Mouse (Mus musculus) skeletal muscle tissue, adult 2 months (tissue): ENCODE results near the gene Zfp184.
A peak's percentile ranks its signal among the peaks of the same experiment; 100 is the strongest.

Experiments
- DNase-seq: peaks from one replicate; pipeline ENCODE4 v3.0.0-alpha.2; 2012; ENCODE audit warnings: low read depth, low spot score

Zfp184 gene

GRCm38 (mm10) chr13:21920681-21921233 is 24.1 kb upstream of the Zfp184 start:
- no peak for DNase-seq

GRCm38 (mm10) chr13:21923417-21923816 is 21.5 kb upstream of the Zfp184 start:
- DNase-seq = no peak

GRCm38 (mm10) chr13:21924734-21925335 is 20.1 kb upstream of the Zfp184 start:
- no peak for DNase-seq

- DNase-seq = no peak
Measured at GRCm38 (mm10) chr13:21930981-21931380, 13.9 kb upstream of the Zfp184 start.

DNA sequence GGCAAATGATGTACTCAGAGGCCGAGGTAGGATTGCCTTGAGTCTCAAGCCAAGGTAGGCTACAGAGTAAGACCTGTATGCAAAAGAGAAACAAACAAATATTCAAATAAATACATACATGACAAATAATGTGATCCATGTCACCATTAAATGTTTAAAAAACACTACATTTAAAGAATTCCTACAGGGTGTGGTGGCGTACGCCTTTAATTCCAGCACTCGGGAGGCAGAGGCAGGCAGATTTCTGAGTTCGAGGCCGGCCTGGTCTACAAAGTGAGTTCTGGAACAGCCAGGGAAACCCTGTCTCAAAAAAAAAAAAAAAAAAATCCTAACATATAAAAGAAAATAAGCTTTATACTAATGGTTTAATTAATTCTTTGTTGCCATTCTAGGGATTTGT is 13.2 kb upstream of the Zfp184 start:
- DNase-seq = no peak

DNA sequence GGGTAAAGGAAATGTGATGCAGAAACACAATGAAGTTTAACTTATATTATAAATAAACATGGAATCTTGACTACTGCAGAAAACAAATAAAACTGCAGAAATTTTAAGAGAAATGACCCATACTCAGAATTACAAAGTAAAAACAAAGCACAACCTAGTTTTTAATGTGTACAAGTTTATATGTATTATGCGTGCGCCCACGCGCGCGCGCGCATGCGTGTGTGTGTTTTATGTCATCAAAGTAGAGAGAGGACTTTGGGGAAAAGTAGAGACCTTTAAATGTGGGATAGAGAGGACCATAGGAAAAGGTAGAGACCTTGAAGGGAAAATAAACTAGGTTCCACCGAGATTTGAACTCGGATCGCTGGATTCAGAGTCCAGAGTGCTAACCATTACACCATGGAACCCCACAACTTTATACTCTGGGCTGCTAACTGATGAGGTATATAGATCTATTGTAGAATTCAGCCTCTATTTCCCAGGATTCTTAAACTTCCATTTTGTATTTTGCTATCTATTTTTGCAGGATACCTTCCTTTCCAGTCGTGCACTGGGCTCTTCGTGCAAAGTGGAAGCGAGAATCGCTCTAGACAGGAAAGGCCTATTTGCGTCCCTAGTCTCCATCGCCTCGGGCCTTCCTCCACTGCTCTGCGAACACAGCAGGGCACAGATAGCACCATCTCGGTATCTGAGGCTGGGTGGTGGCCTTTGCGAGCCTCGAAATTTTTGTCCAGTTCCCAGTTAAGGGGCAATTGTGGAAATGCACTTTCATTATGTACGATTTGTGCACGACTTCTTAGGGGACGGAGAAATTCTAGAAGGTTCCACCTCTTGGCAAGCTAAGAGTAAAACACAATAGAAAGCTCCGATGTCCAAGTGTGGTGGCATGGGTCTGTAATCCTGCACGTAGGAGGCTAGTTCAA is 11.0 kb upstream of the Zfp184 start:
- no peak for DNase-seq

DNA sequence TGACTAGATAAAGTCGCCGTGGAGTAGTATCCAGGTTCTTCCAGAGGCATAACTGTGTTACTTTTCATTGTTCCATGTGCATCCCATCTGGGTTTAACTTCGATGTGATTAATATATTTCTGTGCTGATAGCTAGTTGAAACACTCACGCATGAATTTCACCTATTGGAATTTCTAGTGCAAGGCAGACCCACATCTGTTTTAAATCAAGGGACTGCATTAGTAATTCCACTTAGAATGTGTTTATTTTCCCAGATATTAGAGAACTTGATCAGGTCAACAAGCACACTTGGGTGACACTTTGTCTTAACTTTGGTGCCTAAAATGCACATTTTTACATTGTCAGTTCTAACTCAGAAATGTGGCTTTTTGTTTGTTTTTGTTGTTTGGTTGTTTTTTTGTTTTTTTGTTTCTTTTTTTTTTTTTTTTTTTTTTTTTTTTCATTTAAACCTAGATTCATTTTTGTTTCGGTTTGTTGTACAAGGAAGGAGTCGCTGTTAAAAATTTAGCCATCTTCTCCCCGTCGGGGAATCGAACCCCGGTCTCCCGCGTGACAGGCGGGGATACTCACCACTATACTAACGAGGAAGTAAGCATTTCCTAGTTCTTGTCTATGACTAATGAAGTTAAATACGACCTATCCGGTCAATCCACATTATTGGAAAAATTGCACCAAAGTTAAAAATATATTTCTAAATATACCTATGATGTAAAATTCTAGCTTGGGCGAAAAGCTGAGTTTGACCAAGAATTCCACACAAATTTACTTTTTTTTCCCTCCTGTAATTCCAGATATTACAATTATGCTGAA is 9.7 kb upstream of the Zfp184 start:
- peak; percentile 22 for DNase-seq

DNA sequence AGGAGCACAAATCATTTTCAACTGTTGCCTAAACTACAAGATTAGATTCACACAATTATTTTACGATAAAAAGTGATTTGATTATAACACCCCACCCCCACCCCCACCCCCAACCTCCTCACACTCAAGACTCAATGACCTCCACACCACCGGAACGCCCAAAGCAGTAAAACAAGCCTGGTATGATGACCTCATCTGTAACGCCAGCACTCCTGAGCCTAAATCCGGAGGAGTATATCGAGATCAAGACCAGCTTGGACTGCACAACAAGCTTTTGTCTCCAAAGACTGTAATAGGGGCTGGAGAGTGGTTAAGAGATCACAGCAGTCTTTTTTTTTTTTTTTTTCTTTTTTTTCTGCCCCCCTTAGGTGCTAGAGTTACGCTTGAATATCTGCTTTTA is 9.1 kb upstream of the Zfp184 start:
- no peak for DNase-seq

- peak; percentile 2 for DNase-seq
Measured at GRCm38 (mm10) chr13:21936968-21937367, 7.9 kb upstream of the Zfp184 start.

DNA sequence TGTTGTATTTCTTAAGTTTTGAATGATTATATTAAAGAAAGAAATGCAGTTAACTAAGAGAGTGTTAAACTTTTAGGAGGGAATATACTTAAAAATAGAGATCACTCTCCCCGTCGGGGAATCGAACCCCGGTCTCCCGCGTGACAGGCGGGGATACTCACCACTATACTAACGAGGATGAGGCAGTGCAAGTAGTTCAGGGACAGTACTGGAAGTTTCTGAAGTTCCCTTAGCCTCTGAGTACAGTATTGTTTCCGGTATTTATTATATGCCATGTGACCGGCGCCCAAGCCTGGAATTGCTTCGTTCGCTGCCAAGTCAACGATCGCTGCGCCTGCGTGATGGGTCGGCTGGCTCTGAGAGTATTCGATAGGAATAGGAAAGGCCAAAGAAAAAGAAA is 4.7 kb upstream of the Zfp184 start:
- peak; percentile 85 for DNase-seq

DNA sequence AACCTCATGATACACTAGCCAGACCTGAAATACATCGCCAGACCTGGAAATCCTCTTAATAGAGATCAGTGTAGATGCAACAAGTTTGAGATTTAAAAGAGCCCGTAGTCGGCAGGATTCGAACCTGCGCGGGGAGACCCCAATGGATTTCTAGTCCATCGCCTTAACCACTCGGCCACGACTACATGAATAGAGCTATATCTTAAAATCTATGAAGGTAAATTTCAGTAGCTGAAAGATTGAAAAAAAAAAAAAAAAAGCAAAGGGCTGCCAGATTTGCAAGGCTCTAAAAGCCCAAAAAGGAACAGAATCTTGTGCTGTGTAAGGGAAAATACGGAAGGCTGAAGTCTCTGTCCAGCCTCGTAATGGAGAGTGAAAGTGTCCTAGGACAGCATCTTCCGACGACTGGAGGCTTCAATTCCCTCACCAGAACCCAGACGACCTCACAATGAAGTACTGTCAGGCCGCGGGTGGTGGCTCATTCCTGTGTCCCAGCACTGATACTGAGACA is 4.0 kb upstream of the Zfp184 start:
- DNase-seq = peak; percentile 53

DNA sequence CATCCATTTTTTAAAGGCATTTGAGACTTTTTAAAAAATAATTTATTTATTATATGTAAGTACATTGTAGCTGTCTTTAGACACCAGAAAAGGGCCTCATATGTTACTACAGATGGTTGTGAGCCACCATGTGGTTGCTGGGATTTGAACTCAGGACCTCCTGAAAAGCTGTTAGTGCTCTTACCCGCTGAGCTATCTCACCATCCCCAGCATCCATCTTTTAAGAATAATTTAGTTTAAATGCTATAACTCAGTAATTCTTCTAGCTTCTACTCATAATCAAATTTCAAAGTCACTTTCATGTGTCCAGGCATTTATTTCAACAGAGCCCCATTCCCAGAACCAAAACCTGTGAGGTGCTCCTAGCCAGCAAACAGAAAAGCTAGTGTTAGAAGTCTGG is 1.2 kb upstream of the Zfp184 start:
- DNase-seq = no peak

- no peak for DNase-seq
Measured at GRCm38 (mm10) chr13:21944592-21944925, 335 bp upstream of the Zfp184 start.

- no peak for DNase-seq
Measured at GRCm38 (mm10) chr13:21969269-21969668, 24.4 kb downstream of the Zfp184 start.

GRCm38 (mm10) chr13:21969816-21970215 is 24.9 kb downstream of the Zfp184 start:
- DNase-seq = no peak

DNA sequence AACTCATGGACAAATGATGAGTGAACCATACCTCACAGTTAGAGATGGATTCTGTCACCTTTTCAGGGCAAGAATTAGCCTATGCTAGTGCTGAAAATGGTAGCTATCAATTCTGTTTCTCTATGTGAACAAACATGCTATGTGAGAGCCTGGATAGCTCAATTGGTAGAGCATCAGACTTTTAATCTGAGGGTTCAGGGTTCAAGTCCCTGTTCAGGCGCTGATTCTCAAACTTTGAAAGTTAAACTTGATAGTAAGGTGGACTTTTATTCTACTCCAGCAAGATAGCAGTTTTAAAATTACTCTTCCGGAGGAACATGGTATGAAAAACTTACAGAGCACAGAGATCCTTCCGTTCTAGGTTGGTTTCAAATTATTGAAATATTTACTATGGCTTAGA is 26.7 kb downstream of the Zfp184 start:
- DNase-seq = no peak

DNA sequence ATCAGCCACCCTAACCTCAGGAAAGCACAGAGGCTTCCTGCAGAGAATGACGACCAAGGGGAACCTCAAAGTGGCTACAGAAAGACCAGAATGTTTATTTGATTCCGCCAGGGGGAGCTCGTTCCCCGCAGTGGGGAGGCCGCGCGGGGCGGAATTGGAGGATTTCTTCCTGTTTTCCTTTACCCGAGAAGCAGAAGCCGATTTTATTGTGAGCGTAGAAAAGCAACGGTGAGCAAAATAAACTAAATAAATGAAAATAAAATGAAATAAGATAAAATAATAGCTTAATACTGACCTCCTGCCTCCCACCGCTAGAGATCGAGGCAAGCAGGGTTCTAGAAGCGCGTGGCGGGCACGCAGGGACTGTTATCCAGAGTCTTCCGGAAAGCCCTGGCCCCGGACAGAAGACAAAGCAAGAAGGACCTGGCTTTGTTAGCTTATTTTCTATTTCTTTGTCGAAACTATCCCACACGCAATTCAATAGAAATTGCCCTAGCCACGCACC is 29.4 kb downstream of the Zfp184 start:
- DNase-seq = peak; percentile 85

- DNase-seq = peak; percentile 77
Measured at GRCm38 (mm10) chr13:21974726-21975473, 30.0 kb downstream of the Zfp184 start.

- no peak for DNase-seq
Measured at GRCm38 (mm10) chr13:21980981-21981802, 36.3 kb downstream of the Zfp184 start, which contains the start of gene Pom121l2. Gene Pom121l2, plus strand, starts transcription at chr13:21981194.

DNA sequence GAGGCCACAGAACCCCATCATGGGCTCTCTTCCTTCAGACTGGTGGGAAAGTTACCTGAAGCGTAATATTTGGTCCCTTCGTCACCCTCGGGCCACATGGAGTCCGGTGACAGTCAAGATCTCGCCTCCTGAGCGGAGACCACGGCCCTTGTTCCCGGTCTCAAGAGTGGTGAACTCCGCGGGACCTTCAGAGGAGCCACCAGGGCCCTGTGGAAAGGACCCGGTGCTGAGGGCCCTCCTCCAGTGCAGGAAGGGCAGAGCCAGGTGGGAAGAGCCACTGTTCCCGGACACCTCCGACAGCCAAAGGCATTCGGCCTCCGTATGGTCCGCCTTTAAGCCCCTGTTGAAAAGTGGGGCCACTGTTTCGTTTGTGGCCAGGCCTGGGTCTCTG is 36.9 kb downstream of the Zfp184 start:
- no peak for DNase-seq
